Mouse (Mus musculus) forebrain, postnatal 0 days (tissue): ENCODE results near the gene Slc7a1. TPM values are rescaled to one million over a fixed set of nuclear protein-coding genes. Genes with fewer than 3 reads are reported as not detected.

Experiments used
- ATAC-seq: fragments of 200-750 bp; cut with Nextera tagmentation; 2 replicates; pipeline ENCODE4 v1.8.0; 2017; ENCODE audit warnings: mild to moderate bottlenecking, moderate library complexity
- DNase-seq: peaks from one replicate; pipeline ENCODE4 v3.0.0-alpha.2; 2015
- H3K27ac ChIP-seq: fragments of 300-500 bp; sonication (generic); 2 replicates; pipeline ENCODE4 v1.5.1; 2014; ENCODE audit warnings: low read depth, mild to moderate bottlenecking, antibody characterized with exemption, low read length, moderate library complexity, mixed read lengths
- H3K27me3 ChIP-seq: fragments of 300-500 bp; sonication (generic); 2 replicates; pipeline ENCODE4 v1.6.1; 2014; ENCODE audit warnings: mild to moderate bottlenecking, low read length, mixed read lengths; ENCODE audit not compliant: insufficient read depth
- H3K36me3 ChIP-seq: fragments of 300-500 bp; sonication (generic); 2 replicates; pipeline ENCODE4 v1.6.1; 2014; ENCODE audit warnings: mild to moderate bottlenecking, moderate library complexity; ENCODE audit not compliant: insufficient read depth
- H3K4me1 ChIP-seq: fragments of 300-500 bp; sonication (generic); 2 replicates; pipeline ENCODE4 v1.6.1; 2014; ENCODE audit warnings: antibody characterized with exemption; ENCODE audit not compliant: insufficient read depth
- H3K4me2 ChIP-seq: fragments of 300-500 bp; sonication (generic); 2 replicates; pipeline ENCODE4 v1.6.1; 2014; ENCODE audit warnings: low read depth, mild to moderate bottlenecking, moderate library complexity
- H3K4me3 ChIP-seq: fragments of 300-500 bp; sonication (generic); 2 replicates; pipeline ENCODE4 v1.5.1; 2014; ENCODE audit warnings: low read depth, low read length, mixed read lengths
- H3K9ac ChIP-seq: fragments of 300-500 bp; sonication (generic); 2 replicates; pipeline ENCODE4 v1.6.1; 2014; ENCODE audit warnings: mild to moderate bottlenecking
- H3K9me3 ChIP-seq: fragments of 300-500 bp; sonication (generic); 2 replicates; pipeline ENCODE4 v1.6.1; 2016; ENCODE audit warnings: low read length
- CTCF ChIP-seq: sonication (generic); IDR thresholded peaks from 2 replicates; pipeline ENCODE4 v1.5.1; 2016; ENCODE audit warnings: antibody characterized with exemption, control low read depth, low read depth
- WGBS: fragments of 180-500 bp; shearing (Covaris S2); extraction: QIAGEN DNeasy Blood & Tissue Kit; methylation state at CpG from one replicate; pipeline ENCODE4 v1.1.7; 2014; 5-methylcytosine and 5-hydroxymethylcytosine counted together
- polyA plus RNA-seq: library from polyadenylated mRNA; unstranded; fragments of >200 nt; fragmentation: Nextera tagmentation; extraction: Ambion mirVana; gene quantifications from 2 replicates; pipeline ENCODE4 v1.2.1, GENCODE M21; 2015
- total RNA-seq: library from RNA; depleted of rRNA; stranded (reverse); fragments of >200 nt; gene quantifications from 2 replicates; pipeline ENCODE4 v1.2.3, GENCODE M21; 2014

Gene Slc7a1
- total and polyA plus RNA-seq, 2 experiments from 2014 or later = 44.0 to 52.2 TPM

DNA sequence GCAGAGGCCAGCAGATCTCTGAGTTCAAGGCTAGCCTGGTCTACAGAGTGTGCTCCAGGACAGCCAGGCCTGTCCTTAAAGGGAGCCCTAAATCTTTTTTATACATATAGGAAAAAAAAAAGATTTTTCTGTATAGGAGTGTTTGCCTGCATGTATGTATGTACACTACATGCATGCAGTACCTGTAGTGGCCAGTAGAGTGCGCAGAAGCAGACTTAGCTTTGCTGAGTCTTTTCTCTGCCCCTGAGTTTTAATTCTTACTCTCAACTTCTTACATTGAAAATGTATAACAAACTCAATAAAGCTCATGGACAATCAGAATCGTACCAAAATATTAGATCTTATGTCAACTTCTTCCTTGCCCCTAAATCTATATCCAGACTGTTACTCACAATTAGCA is 7.2 kb upstream of the Slc7a1 start:
- no peak overlapping the region for H3K27ac ChIP-seq

DNA sequence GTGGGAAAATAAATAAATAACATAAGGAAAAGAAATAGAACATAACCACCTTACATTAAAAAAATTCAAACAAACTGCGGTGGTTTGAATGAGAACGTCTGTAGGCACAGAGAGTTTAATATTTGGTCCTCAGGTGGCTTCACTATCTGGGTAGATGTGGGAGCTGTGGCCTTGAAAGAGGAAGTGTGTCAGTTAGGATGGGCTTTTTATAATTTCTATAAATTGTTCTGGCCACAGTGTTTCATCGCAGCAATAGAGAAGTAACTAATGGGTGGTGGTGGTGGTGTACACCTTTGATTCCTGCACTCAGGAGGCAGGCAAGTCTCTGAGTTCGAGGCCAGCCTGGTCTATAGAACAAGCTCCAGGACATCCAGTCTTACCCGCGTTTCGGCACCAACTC is 4.8 kb upstream of the Slc7a1 start:
- H3K9me3 ChIP-seq = no peaks in the 10 kb centered on the region
- WGBS = 96% methylated on average over 7 of the region's 7 CpGs
- peaks cover 4% of the 10 kb centered on the region; the same call in 1 of the 2 replicates for H3K4me1 ChIP-seq
- H3K4me2 ChIP-seq = no peak overlapping the region
- no peak overlapping the region for H3K27ac ChIP-seq
- H3K36me3 ChIP-seq = no peaks in the 10 kb centered on the region
- ATAC-seq = no peak
- TF ChIP-seq CTCF = no peak
- H3K27me3 ChIP-seq = no peaks in the 10 kb centered on the region
- H3K9ac ChIP-seq = no peak overlapping the region
- no peak for DNase-seq
- no peak overlapping the region for H3K4me3 ChIP-seq

More for the DNA sequence above, 7.2 kb upstream of the Slc7a1 start:
- Histone ChIP-seq H3K9me3 (no peaks in the 10 kb centered on the region), H3K27me3 (no peaks in the 10 kb centered on the region), H3K36me3 (no peaks in the 10 kb centered on the region), H3K4me3 (no peak overlapping the region), H3K9ac (no peak overlapping the region), H3K4me1 (no peaks in the 10 kb centered on the region), H3K4me2 (no peak overlapping the region)
- peak; percentile 25; the same call in 1 of the 2 replicates for TF ChIP-seq CTCF
- DNase-seq (no peak), ATAC-seq (no peak)
- 98% methylated on average over 2 of the region's 2 CpGs for WGBS

DNA sequence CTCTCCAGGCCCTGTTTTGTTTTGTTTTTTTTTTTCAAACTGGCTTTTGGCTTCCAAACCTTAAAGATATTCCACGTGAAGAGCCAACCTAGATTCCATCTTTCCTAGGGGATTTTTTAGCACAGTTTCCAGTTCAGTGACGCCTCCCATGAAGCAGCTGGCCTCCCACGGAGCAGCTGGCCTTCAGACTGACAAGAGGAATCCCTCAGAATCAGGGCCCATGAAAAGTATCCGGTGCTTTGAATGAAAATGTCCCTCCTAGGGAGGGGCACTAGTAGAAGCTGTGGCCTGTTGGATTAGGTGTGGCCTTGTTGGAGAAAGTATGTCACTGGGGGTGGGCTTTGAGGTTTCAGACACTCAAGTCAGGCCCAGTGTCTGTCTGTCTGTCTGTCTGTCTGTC is 2.9 kb upstream of the Slc7a1 start:
- Histone ChIP-seq H3K36me3 (no peaks in the 10 kb centered on the region), H3K9ac (no peak overlapping the region), H3K4me2 (no peak overlapping the region), H3K4me1 (peaks cover 4% of the 10 kb centered on the region; the same call in 1 of the 2 replicates), H3K27ac (no peak overlapping the region), H3K9me3 (no peaks in the 10 kb centered on the region), H3K4me3 (no peak overlapping the region), H3K27me3 (no peaks in the 10 kb centered on the region)
- no peak for DNase-seq
- 55% methylated on average over 4 of the region's 4 CpGs for WGBS
- no peak for ATAC-seq
- no peak for TF ChIP-seq CTCF

- Histone ChIP-seq H3K4me1 (peaks cover 4% of the 10 kb centered on the region; the same call in 1 of the 2 replicates), H3K4me3 (peak overlapping the region; percentile 77), H3K9me3 (no peaks in the 10 kb centered on the region), H3K27me3 (no peaks in the 10 kb centered on the region), H3K4me2 (peak overlapping the region; percentile 86), H3K27ac (peak overlapping the region; percentile 85), H3K36me3 (no peaks in the 10 kb centered on the region), H3K9ac (peak overlapping the region; percentile 88)
- peak; percentile 27; the same call in 1 of the 2 replicates for TF ChIP-seq CTCF
- 2% methylated on average over 58 of the region's 58 CpGs for WGBS
- peak; percentile 84 for ATAC-seq
- peak; percentile 73 for DNase-seq
These were observed 691 bp downstream of the Slc7a1 start for GRCm38 (mm10) chr5:148398766-148399659.

DNA sequence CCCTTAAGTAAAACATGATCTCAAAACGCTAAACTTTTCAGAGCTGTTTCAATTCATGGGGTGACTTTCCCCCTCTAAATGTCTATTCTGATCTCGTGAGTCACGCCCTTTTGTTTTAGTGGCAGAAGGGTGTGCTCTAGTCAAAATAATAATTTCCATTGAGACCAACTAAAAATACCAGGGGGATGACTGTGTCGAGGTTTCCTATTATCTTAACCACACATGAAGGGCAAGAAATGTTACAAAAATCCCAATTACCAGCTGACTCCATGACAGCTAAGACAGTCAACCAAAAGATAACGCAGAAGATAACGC is 1.3 kb downstream of the Slc7a1 start:
- H3K4me1 ChIP-seq = peaks cover 4% of the 10 kb centered on the region; the same call in 1 of the 2 replicates
- peak overlapping the region; percentile 77 for H3K4me3 ChIP-seq
- H3K9me3 ChIP-seq = no peaks in the 10 kb centered on the region
- WGBS = 37% methylated on average over 6 of the region's 6 CpGs
- H3K9ac ChIP-seq = peak overlapping the region; percentile 88; the same call in 1 of the 2 replicates
- no peak for TF ChIP-seq CTCF
- no peak overlapping the region for H3K27ac ChIP-seq
- peak overlapping the region; percentile 86 for H3K4me2 ChIP-seq
- ATAC-seq (no peak), DNase-seq (no peak)
- H3K27me3 ChIP-seq = no peaks in the 10 kb centered on the region
- H3K36me3 ChIP-seq = no peaks in the 10 kb centered on the region

- Histone ChIP-seq H3K9ac (no peak overlapping the region), H3K27me3 (no peaks in the 10 kb centered on the region), H3K9me3 (no peaks in the 10 kb centered on the region), H3K4me2 (peak overlapping the region; percentile 86; the same call in 1 of the 2 replicates), H3K4me1 (peaks cover 4% of the 10 kb centered on the region; the same call in 1 of the 2 replicates), H3K4me3 (no peak overlapping the region; the same call in 1 of the 2 replicates), H3K36me3 (no peaks in the 10 kb centered on the region), H3K27ac (no peak overlapping the region)
- TF ChIP-seq CTCF = no peak
- ATAC-seq (no peak), DNase-seq (no peak)
- WGBS = 55% methylated on average over 5 of the region's 5 CpGs
These were observed 1.8 kb downstream of the Slc7a1 start for GRCm38 (mm10) chr5:148397911-148398310.

DNA sequence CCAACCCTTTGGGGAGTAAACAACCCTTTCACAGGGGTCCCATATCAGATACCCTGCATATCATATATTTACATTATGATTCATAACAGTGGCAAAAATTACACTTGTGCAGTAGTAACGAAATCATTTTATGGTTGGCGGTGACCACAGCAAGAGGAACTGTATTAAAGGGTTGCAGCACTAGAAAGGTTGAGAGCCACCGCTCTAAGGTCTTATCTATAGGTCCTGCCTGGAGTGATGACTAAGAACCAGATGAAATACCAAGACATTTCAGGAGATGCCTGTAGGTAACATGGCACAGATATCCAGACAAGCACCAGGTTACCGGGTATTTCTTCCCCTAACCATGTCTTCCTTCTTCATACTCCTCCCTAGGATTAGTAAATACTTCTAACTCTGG is 2.3 kb downstream of the Slc7a1 start:
- Histone ChIP-seq H3K36me3 (no peaks in the 10 kb centered on the region), H3K4me2 (no peak overlapping the region), H3K4me1 (peaks cover 4% of the 10 kb centered on the region; the same call in 1 of the 2 replicates), H3K27ac (no peak overlapping the region), H3K9ac (no peak overlapping the region), H3K27me3 (no peaks in the 10 kb centered on the region), H3K4me3 (no peak overlapping the region), H3K9me3 (no peaks in the 10 kb centered on the region)
- no peak for DNase-seq
- no peak for ATAC-seq
- TF ChIP-seq CTCF = no peak
- 92% methylated on average over 4 of the region's 4 CpGs for WGBS
